Mouse (Mus musculus) c-Kit-negative CD71-positive TER-119-positive erythroid progenitor cells, embryonic 14.5 days (primary cell): ENCODE results near the gene Chrna9.
A peak's percentile ranks its signal among the peaks of the same experiment; 100 is the strongest.
"Not testable (repeated sequence)": the region's sequence is repeated elsewhere in the genome, so short reads cannot be mapped to it uniquely, and the experiment has no call there.

Experiments
- DNase-seq: peaks from one replicate; pipeline ENCODE4 v3.0.0-alpha.2; 2013; ENCODE audit warnings: low read depth, low spot score

The Chrna9 gene

GRCm38 (mm10) chr5:65956144-65957008 lies 21.7 kb downstream of the Chrna9 start:
- DNase-seq, result no peak

DNA sequence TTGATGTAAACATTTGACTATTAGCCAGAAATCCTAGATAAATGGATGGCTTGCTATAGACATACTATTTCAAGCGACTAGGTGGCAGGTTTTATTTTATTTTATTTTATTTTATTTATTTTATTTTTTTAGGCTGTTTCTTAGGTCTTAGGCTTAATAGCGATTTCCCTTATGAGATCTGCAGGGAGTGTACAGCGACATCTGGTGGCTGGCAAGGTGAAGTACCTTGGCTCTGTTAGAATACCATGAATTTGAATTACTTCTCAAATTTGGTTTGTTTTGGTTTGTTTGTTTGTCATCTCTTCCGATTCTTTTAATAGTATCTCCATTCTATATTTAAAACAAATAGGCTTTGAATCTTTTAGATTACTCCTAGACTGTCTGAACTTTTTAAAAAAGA lies 23.9 kb downstream of the Chrna9 start:
- DNase-seq, result peak; percentile 13

- no peak for DNase-seq
These were observed 25.3 kb downstream of the Chrna9 start for GRCm38 (mm10) chr5:65959893-65960596.

- no peak for DNase-seq
These were observed 25.9 kb downstream of the Chrna9 start for GRCm38 (mm10) chr5:65960597-65960950.

DNA sequence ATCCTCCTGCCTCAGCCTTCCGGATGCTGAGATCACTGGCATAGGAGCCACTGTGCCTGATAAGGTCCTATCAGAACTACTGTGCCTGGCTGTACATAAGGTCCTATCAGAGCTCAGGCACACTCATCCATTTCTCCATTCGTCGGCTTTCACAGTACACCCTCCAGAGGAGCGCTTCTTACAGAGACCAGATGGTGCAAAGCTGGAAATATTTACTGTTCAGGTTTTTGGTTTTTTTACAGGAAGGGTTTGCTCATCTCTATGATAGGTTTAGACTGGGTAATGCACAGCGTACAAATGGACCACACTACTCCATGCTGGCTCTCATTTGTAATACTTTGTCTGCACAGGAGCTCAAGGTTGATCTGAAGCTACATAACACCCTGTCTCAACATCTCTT lies 28.6 kb downstream of the Chrna9 start:
- DNase-seq, result no peak

GRCm38 (mm10) chr5:65965771-65966279 lies 31.1 kb downstream of the Chrna9 start:
- DNase-seq, result no peak

- no peak for DNase-seq
These were observed 32.4 kb downstream of the Chrna9 start for GRCm38 (mm10) chr5:65967091-65967490.

GRCm38 (mm10) chr5:65968004-65968403 lies 33.3 kb downstream of the Chrna9 start:
- DNase-seq, result no peak

GRCm38 (mm10) chr5:65973189-65973588 lies 38.5 kb downstream of the Chrna9 start:
- no peak for DNase-seq

DNA sequence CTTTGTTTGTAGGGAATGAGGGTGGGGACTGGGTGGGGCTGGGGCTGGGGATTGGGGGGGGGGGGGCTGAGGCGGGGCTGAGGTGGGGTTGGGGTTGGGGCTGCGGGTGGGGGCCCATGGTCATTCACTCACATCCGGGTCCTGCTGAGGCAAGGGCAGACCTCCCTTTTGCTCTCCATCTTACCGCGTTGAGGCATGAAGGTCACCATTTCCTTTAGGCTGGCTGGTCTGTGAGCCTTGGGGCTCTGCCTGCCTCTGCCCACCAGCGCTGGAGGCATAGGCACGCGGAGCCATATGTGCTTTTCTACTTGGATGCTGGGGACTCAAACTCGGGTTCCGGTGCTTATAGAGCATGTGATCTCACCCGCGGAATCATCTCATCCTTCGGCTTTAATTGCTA lies 41.0 kb downstream of the Chrna9 start:
- no peak for DNase-seq

- DNase-seq, result no peak
These were observed 51.7 kb downstream of the Chrna9 start for GRCm38 (mm10) chr5:65986426-65986825.

GRCm38 (mm10) chr5:65987004-65987403 lies 52.3 kb downstream of the Chrna9 start:
- not testable (repeated sequence) for DNase-seq

DNA sequence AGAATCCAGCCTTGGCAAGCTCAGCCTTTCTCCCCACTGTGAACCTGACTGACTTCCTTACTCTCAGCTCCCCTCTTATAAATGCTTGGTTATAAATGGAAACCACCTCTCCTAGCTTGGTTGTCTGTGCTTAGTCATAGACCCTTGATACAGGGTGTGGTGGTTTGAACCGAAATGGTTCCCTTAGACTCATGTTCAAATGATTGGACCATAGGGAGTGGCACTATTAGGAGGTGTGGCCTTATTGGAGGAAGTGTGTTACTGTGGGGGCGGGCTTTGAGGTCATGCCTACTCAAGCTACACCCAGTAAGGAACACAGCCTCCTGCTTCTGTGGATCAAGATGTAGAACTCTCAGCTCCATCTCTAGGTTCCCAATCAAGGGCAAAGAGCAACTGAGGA lies 56.5 kb downstream of the Chrna9 start:
- no peak for DNase-seq

DNA sequence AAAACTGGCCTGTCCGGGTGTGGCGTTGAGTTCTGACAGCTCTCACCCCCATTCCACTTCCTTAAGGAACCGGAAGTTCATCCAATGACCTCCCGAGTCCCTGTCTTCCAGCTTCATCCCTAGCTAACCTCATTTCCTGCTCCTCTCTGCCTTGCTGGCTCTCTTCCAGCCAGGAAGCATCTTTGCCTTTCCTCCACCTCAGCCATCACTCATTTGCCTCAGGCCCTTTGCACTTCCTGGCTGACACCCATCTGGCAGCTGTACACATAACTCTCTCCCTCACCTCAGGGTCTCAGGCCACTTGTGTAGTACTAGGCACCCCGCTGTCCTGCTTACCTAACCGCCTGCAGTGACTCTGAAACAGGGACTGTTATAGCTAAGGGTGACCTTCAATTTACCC lies 59.9 kb downstream of the Chrna9 start:
- DNase-seq, result no peak

DNA sequence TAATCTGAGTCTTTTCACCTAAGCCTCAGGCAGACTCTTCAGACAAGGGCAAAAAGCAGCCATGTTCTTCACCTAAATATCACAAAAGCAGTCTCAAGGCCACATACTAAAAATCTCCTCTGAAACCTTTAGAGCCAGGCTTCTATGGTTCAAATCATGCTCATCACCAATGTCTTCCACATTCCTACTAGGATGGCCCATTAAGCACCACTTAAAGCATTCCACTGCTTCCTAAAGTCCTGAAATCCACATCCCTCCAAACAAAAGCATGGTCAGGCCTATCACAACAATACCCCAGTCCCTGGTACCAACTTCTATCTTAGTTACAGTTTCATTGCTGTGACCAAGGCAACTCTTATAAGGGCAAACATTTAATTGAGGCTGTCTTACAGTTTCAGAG lies 63.1 kb downstream of the Chrna9 start:
- DNase-seq, result no peak

DNA sequence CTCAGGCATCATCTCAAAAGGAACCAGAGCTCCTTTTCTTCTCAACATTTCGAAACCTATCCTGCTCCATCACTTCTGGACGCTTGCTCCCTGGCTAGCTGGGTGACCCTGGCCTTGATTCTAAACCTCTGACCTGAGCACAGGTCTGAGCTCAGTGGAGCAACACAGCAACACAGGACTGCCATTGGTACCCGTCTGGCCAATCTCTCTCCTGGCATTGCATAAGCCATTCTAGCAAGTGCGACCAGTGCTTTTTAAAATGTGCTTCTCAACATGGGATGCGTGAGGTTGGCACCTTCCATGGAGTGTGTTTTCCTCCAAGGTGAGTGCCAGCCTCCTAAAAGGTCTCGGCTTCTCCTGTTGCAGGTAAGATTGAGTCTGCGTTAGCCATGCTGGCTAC lies 64.4 kb downstream of the Chrna9 start:
- DNase-seq, result no peak

DNA sequence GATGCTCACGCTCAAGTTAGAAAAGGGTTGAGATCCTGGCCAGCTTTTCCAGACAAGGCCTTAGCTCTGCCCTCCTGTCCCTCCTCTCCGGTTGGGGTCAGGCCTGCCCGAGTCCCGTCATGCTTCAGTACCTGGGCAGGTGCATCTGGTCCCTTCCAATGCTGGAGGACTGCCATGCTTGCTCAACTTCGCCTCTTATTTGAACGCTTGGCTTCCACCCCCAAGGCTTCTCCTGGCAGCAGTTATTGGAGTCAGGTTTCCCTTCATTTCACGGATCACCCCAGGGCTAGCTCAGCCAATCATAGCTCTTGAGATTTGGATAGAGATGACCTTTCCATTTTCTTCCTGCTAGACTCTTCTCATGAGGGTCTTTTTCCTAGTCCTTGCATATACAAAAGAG lies 65.4 kb downstream of the Chrna9 start:
- no peak for DNase-seq

DNA sequence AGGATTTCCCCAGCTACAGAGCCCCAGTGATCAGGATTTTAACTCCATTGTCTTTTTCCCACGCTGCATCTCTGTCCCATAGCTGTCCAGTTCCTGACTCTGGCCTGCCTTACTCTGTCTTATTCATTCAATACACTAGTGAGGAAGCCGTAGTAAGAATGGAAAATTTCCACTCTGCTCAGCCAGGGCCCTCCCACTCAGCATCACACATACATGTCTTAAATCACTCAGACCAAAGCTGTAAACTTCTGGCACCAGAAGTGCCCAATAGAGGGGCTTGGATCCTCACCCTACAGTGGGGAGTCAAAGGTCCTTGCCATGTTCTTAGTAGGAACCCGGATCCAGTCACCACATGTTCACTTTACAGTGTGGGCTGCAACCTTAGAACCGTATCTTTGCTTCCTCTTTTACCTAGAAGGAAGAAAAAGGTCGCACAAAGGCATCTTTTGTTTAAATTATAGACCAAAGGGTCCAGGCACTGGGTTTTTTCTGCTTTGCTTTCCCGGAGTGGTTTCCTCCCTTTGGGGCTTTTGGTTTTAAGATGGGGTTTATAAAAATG lies 65.9 kb downstream of the Chrna9 start:
- DNase-seq, result no peak

DNA sequence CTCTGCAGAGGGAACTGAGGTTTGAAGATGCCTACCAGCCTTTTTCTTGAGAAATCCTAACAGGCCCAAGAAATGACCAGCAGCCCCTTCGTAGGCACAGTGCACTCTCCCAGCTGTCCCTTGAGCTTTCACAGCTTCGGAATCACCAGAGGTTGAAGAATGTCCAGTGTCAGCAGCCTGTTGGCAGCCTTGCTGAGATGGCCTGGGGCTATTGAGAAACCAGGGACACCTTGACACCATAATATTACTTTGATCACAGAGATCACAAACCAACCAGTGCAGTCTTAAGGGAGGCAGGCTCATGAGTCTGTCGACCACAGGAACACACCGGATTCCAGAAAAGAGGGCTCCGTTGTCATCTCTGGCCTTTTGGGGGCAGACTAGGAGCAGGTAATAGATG lies 66.5 kb downstream of the Chrna9 start:
- DNase-seq, result no peak

- DNase-seq, result no peak
These were observed 69.6 kb downstream of the Chrna9 start, which contains the start of gene 9130230L23Rik for GRCm38 (mm10) chr5:66004134-66004925. Gene 9130230L23Rik (minus strand): TSS chr5:66004285.

- no peak for DNase-seq
These were observed 70.4 kb downstream of the Chrna9 start for GRCm38 (mm10) chr5:66005041-66005678.
